Mouse (Mus musculus) forebrain, embryonic 10.5 days (tissue): Measurements from ENCODE around the gene Slc39a2. TPM values are rescaled to one million over a fixed set of nuclear protein-coding genes. Genes with fewer than 3 reads are reported as not detected.
"Not testable (repeated sequence)": the region's sequence is repeated elsewhere in the genome, so short reads cannot be mapped to it uniquely, and the experiment has no call there.

Experiments used
- DNase-seq: peaks from one replicate; pipeline ENCODE4 v3.0.0-alpha.2; 2017; ENCODE audit warnings: low spot score; ENCODE audit errors: extremely low spot score
- H3K27ac ChIP-seq: fragments of 300-500 bp; sonication (generic); 2 replicates; pipeline ENCODE4 v1.5.1; 2016; ENCODE audit warnings: mild to moderate bottlenecking
- H3K27me3 ChIP-seq: fragments of 300-500 bp; sonication (generic); 2 replicates; pipeline ENCODE4 v1.6.1; 2016; ENCODE audit warnings: mild to moderate bottlenecking; ENCODE audit not compliant: poor library complexity, severe bottlenecking
- H3K36me3 ChIP-seq: fragments of 300-500 bp; sonication (generic); replicated peaks from 2 replicates; pipeline ENCODE4 v1.6.1; 2016; ENCODE audit warnings: mild to moderate bottlenecking, moderate library complexity
- H3K4me1 ChIP-seq: fragments of 300-500 bp; sonication (generic); 2 replicates; pipeline ENCODE4 v1.6.1; 2016
- H3K4me3 ChIP-seq: fragments of 300-500 bp; sonication (generic); 2 replicates; pipeline ENCODE4 v1.5.1; 2016; ENCODE audit warnings: mild to moderate bottlenecking, moderate library complexity
- H3K9me3 ChIP-seq: fragments of 300-500 bp; sonication (generic); 2 replicates; pipeline ENCODE4 v1.6.1; 2016; ENCODE audit warnings: mild to moderate bottlenecking, moderate library complexity
- WGBS: fragments of 180-500 bp; shearing (Covaris S2); methylation state at CpG from one replicate; pipeline ENCODE4 v1.1.7; 2016; 5-methylcytosine and 5-hydroxymethylcytosine counted together
- polyA plus RNA-seq: library from polyadenylated mRNA; unstranded; fragments of >200 nt; fragmentation: Nextera tagmentation; extraction: Ambion mirVana; gene quantifications from 2 replicates; pipeline ENCODE4 v1.2.1, GENCODE M21; 2016

The Slc39a2 gene
- polyA plus RNA-seq, result 0.50 and 0.77 TPM in 2 replicates

- Histone ChIP-seq H3K4me1 (peaks cover 11% of the 10 kb centered on the region; the same call in 1 of the 2 replicates), H3K36me3 (peaks cover 58% of the 10 kb centered on the region), H3K27me3 (no peaks in the 10 kb centered on the region), H3K4me3 (no peak within 1 kb of the TSS), H3K27ac (no peak within 1 kb of the TSS), H3K9me3 (no peaks in the 10 kb centered on the region)
- DNase-seq, result no peak
- 93% methylated on average over 9 of the region's 9 CpGs for WGBS
Observed at GRCm38 (mm10) chr14:51892191-51892939, at the start of gene Slc39a2. Gene Slc39a2 (plus strand): TSS chr14:51892889.

GRCm38 (mm10) chr14:51843882-51844281, 48.8 kb upstream of the Slc39a2 start:
- H3K9me3 ChIP-seq, result no peaks in the 10 kb centered on the region
- H3K27ac ChIP-seq, result no peak overlapping the region
- H3K4me3 ChIP-seq, result no peak overlapping the region
- H3K27me3 ChIP-seq, result no peaks in the 10 kb centered on the region
- H3K4me1 ChIP-seq, result no peaks in the 10 kb centered on the region
- no peaks in the 10 kb centered on the region for H3K36me3 ChIP-seq
- DNase-seq, result no peak

GRCm38 (mm10) chr14:51846566-51846965, 46.1 kb upstream of the Slc39a2 start:
- no peaks in the 10 kb centered on the region for H3K36me3 ChIP-seq
- no peaks in the 10 kb centered on the region for H3K9me3 ChIP-seq
- no peak overlapping the region for H3K4me3 ChIP-seq
- WGBS, result 72% methylated on average over 3 of the region's 3 CpGs
- no peaks in the 10 kb centered on the region for H3K4me1 ChIP-seq
- no peak overlapping the region for H3K27ac ChIP-seq
- DNase-seq, result no peak
- no peaks in the 10 kb centered on the region for H3K27me3 ChIP-seq

GRCm38 (mm10) chr14:51851006-51851405, 41.7 kb upstream of the Slc39a2 start:
- DNase-seq, H3K27ac ChIP-seq, H3K4me1 ChIP-seq, H3K27me3 ChIP-seq, H3K9me3 ChIP-seq, H3K4me3 ChIP-seq, H3K36me3 ChIP-seq: not testable (repeated sequence)
- WGBS, result 48% methylated on average over 3 of the region's 3 CpGs

- no peaks in the 10 kb centered on the region for H3K9me3 ChIP-seq
- H3K27me3 ChIP-seq, result no peaks in the 10 kb centered on the region
- no peaks in the 10 kb centered on the region for H3K4me1 ChIP-seq
- H3K36me3 ChIP-seq, result no peaks in the 10 kb centered on the region
- no peak within 1 kb of the TSS for H3K27ac ChIP-seq
- no peak for DNase-seq
- H3K4me3 ChIP-seq, result no peak within 1 kb of the TSS
Observed at GRCm38 (mm10) chr14:51853399-51853798, 39.3 kb upstream of the Slc39a2 start, which contains the start of gene Ear6. Gene Ear6 (plus strand): TSS chr14:51853699.

GRCm38 (mm10) chr14:51855280-51855679, 37.4 kb upstream of the Slc39a2 start:
- WGBS, result 91% methylated on average over 7 of the region's 7 CpGs
- not testable (repeated sequence) for H3K27ac ChIP-seq, H3K4me1 ChIP-seq, H3K27me3 ChIP-seq, DNase-seq, H3K9me3 ChIP-seq, H3K4me3 ChIP-seq, H3K36me3 ChIP-seq

- not testable (repeated sequence) for DNase-seq, H3K27me3 ChIP-seq, H3K27ac ChIP-seq, H3K4me3 ChIP-seq, H3K9me3 ChIP-seq, H3K36me3 ChIP-seq, H3K4me1 ChIP-seq
- 22% methylated on average over 1 of the region's 1 CpGs for WGBS
Observed at GRCm38 (mm10) chr14:51863603-51864002, 29.1 kb upstream of the Slc39a2 start.

- H3K9me3 ChIP-seq, result no peaks in the 10 kb centered on the region
- H3K4me1 ChIP-seq, result no peaks in the 10 kb centered on the region
- no peak overlapping the region for H3K4me3 ChIP-seq
- DNase-seq, result no peak
- H3K27me3 ChIP-seq, result no peaks in the 10 kb centered on the region
- H3K27ac ChIP-seq, result no peak overlapping the region
- H3K36me3 ChIP-seq, result no peaks in the 10 kb centered on the region
- WGBS, result 90% methylated on average over 2 of the region's 2 CpGs
Observed at GRCm38 (mm10) chr14:51870756-51871155, 21.9 kb upstream of the Slc39a2 start.

GRCm38 (mm10) chr14:51871741-51872140, 20.9 kb upstream of the Slc39a2 start:
- no peaks in the 10 kb centered on the region for H3K9me3 ChIP-seq
- no peak overlapping the region for H3K27ac ChIP-seq
- H3K36me3 ChIP-seq, result no peaks in the 10 kb centered on the region

GRCm38 (mm10) chr14:51877517-51877916, 15.2 kb upstream of the Slc39a2 start:
- 87% methylated on average over 3 of the region's 3 CpGs for WGBS
- Histone ChIP-seq H3K4me1 (no peaks in the 10 kb centered on the region), H3K36me3 (no peaks in the 10 kb centered on the region), H3K27ac (no peak overlapping the region), H3K4me3 (no peak overlapping the region), H3K9me3 (no peaks in the 10 kb centered on the region), H3K27me3 (no peaks in the 10 kb centered on the region)
- no peak for DNase-seq

More at GRCm38 (mm10) chr14:51871741-51872140, 20.9 kb upstream of the Slc39a2 start:
- no peaks in the 10 kb centered on the region for H3K27me3 ChIP-seq
- H3K4me1 ChIP-seq, result no peaks in the 10 kb centered on the region
- WGBS, result 81% methylated on average over 9 of the region's 9 CpGs
- no peak for DNase-seq
- no peak overlapping the region for H3K4me3 ChIP-seq

- peak; percentile 49 for DNase-seq
- Histone ChIP-seq H3K9me3 (no peaks in the 10 kb centered on the region), H3K27me3 (no peaks in the 10 kb centered on the region), H3K36me3 (peaks cover 27% of the 10 kb centered on the region), H3K27ac (peak overlapping the region; percentile 92), H3K4me3 (peak overlapping the region; percentile 62), H3K4me1 (peaks cover 19% of the 10 kb centered on the region)
- under 1% methylated on average over 4 of the region's 4 CpGs for WGBS
Observed at GRCm38 (mm10) chr14:51883527-51884030, 9.1 kb upstream of the Slc39a2 start.

- H3K4me3 ChIP-seq, result peak overlapping the region; percentile 62
- 2% methylated on average over 14 of the region's 14 CpGs for WGBS
- no peak for DNase-seq
Observed at GRCm38 (mm10) chr14:51884031-51884544, 8.6 kb upstream of the Slc39a2 start.

GRCm38 (mm10) chr14:51884598-51885331, 7.9 kb upstream of the Slc39a2 start, which contains the start of gene Mettl17:
Gene Mettl17 (plus strand): TSS chr14:51884842.
- H3K36me3 ChIP-seq, result peaks cover 38% of the 10 kb centered on the region
- peak; percentile 96 for DNase-seq
- H3K9me3 ChIP-seq, result no peaks in the 10 kb centered on the region
- under 1% methylated on average over 43 of the region's 43 CpGs for WGBS
- peak within 1 kb of the TSS; percentile 62 for H3K4me3 ChIP-seq
- H3K27ac ChIP-seq, result peak within 1 kb of the TSS; percentile 92
- no peaks in the 10 kb centered on the region for H3K27me3 ChIP-seq
- peaks cover 19% of the 10 kb centered on the region for H3K4me1 ChIP-seq

More at GRCm38 (mm10) chr14:51884031-51884544, 8.6 kb upstream of the Slc39a2 start:
- H3K4me1 ChIP-seq, result peaks cover 19% of the 10 kb centered on the region
- H3K27me3 ChIP-seq, result no peaks in the 10 kb centered on the region
- peaks cover 32% of the 10 kb centered on the region for H3K36me3 ChIP-seq
- H3K27ac ChIP-seq, result peak overlapping the region; percentile 92
- no peaks in the 10 kb centered on the region for H3K9me3 ChIP-seq
